Mouse (Mus musculus): Measurements from ENCODE around the gene Erbin. TPM values are rescaled to one million over a fixed set of nuclear protein-coding genes. Genes with fewer than 3 reads are reported as not detected.

Erbin gene
- polyA plus RNA-seq, 1 experiment from 2014 or later = 10.3 TPM

GRCm38 (mm10) chr13:103806210-103806851 is 114.0 kb downstream of the Erbin start:
- 40% methylated on average over 6 of the region's 6 CpGs for WGBS
- no peak for ATAC-seq (replicated peaks; ENCODE audit: insufficient number of reproducible peaks, insufficient read depth, low FRiP score, low read depth)
- peaks cover 14% of the 10 kb centered on the region for H3K4me1 ChIP-seq (replicated peaks)

GRCm38 (mm10) chr13:103803721-103804120 is 116.6 kb downstream of the Erbin start:
- no peak overlapping the region for H3K9ac ChIP-seq
- no peak for ATAC-seq (replicated peaks; ENCODE audit: insufficient number of reproducible peaks, insufficient read depth, low FRiP score, low read depth)
- H3K4me1 ChIP-seq (replicated peaks) = peaks cover 14% of the 10 kb centered on the region
- no peaks in the 10 kb centered on the region for H3K36me3 ChIP-seq
- no peak overlapping the region for H3K4me2 ChIP-seq
- 77% methylated on average over 5 of the region's 5 CpGs for WGBS
- no peaks in the 10 kb centered on the region for H3K27me3 ChIP-seq
- no peaks in the 10 kb centered on the region for H3K9me3 ChIP-seq (replicated peaks)
- no peak overlapping the region for H3K4me3 ChIP-seq
- no peak overlapping the region for H3K27ac ChIP-seq

More at GRCm38 (mm10) chr13:103806210-103806851, 114.0 kb downstream of the Erbin start:
- H3K4me2 ChIP-seq = no peak overlapping the region
- H3K4me3 ChIP-seq = no peak overlapping the region
- H3K9ac ChIP-seq = no peak overlapping the region
- no peaks in the 10 kb centered on the region for H3K36me3 ChIP-seq
- H3K27me3 ChIP-seq = no peaks in the 10 kb centered on the region
- H3K9me3 ChIP-seq (replicated peaks) = no peaks in the 10 kb centered on the region
- H3K27ac ChIP-seq = no peak overlapping the region; the same call in 1 of the 2 replicates

- 91% methylated on average over 1 of the region's 1 CpGs for WGBS
- Histone ChIP-seq H3K9ac (no peak overlapping the region), H3K27me3 (no peaks in the 10 kb centered on the region), H3K4me1 (replicated peaks) (peaks cover under 1% of the 10 kb centered on the region; the same call in 1 of the 2 replicates), H3K9me3 (replicated peaks) (no peaks in the 10 kb centered on the region), H3K4me2 (no peak overlapping the region), H3K4me3 (no peak overlapping the region), H3K27ac (no peak overlapping the region), H3K36me3 (no peaks in the 10 kb centered on the region)
- ATAC-seq (replicated peaks; ENCODE audit: insufficient number of reproducible peaks, insufficient read depth, low FRiP score, low read depth) = no peak
These were observed 119.3 kb downstream of the Erbin start for GRCm38 (mm10) chr13:103801021-103801420.

- ATAC-seq (replicated peaks; ENCODE audit: insufficient number of reproducible peaks, insufficient read depth, low FRiP score, low read depth) = no peak
- Histone ChIP-seq H3K9me3 (replicated peaks) (no peaks in the 10 kb centered on the region), H3K4me2 (no peak overlapping the region), H3K9ac (no peak overlapping the region), H3K36me3 (no peaks in the 10 kb centered on the region), H3K27me3 (no peaks in the 10 kb centered on the region), H3K4me3 (no peak overlapping the region), H3K4me1 (replicated peaks) (no peaks in the 10 kb centered on the region), H3K27ac (no peak overlapping the region)
- WGBS = 84% methylated on average over 9 of the region's 9 CpGs
These were observed 125.4 kb downstream of the Erbin start for GRCm38 (mm10) chr13:103794688-103795543.

- 29% methylated on average over 11 of the region's 11 CpGs for WGBS
- Histone ChIP-seq H3K36me3 (no peaks in the 10 kb centered on the region), H3K27me3 (no peaks in the 10 kb centered on the region), H3K4me1 (replicated peaks) (0 out of 2 replicates have a peak, but pooled peaks cover under 1% of the 10 kb centered on the region), H3K9ac (no peak overlapping the region), H3K4me3 (no peak overlapping the region), H3K4me2 (no peak overlapping the region), H3K9me3 (replicated peaks) (no peaks in the 10 kb centered on the region), H3K27ac (no peak overlapping the region)
- ATAC-seq (replicated peaks; ENCODE audit: insufficient number of reproducible peaks, insufficient read depth, low FRiP score, low read depth) = no peak
These were observed 140.3 kb downstream of the Erbin start for GRCm38 (mm10) chr13:103779922-103780585.

GRCm38 (mm10) chr13:103777126-103777525 is 143.2 kb downstream of the Erbin start:
- ATAC-seq (replicated peaks; ENCODE audit: insufficient number of reproducible peaks, insufficient read depth, low FRiP score, low read depth) = no peak
- H3K9me3 ChIP-seq (replicated peaks) = no peaks in the 10 kb centered on the region
- H3K36me3 ChIP-seq = no peaks in the 10 kb centered on the region
- H3K27me3 ChIP-seq = no peaks in the 10 kb centered on the region
- no peak overlapping the region for H3K4me2 ChIP-seq
- WGBS = 59% methylated on average over 8 of the region's 8 CpGs
- no peak overlapping the region for H3K27ac ChIP-seq
- H3K4me1 ChIP-seq (replicated peaks) = peaks cover 14% of the 10 kb centered on the region
- H3K4me3 ChIP-seq = no peak overlapping the region
- no peak overlapping the region for H3K9ac ChIP-seq

GRCm38 (mm10) chr13:103774119-103774757 is 146.1 kb downstream of the Erbin start, which contains the start of gene Srek1:
TSS of gene Srek1 (minus strand) at chr13:103774608.
- Histone ChIP-seq H3K36me3 (no peaks in the 10 kb centered on the region), H3K9me3 (replicated peaks) (no peaks in the 10 kb centered on the region), H3K9ac (peak within 1 kb of the TSS; percentile 82), H3K27ac (peak within 1 kb of the TSS; percentile 99), H3K4me1 (replicated peaks) (peaks cover 26% of the 10 kb centered on the region), H3K27me3 (no peaks in the 10 kb centered on the region), H3K4me3 (peak within 1 kb of the TSS; percentile 81), H3K4me2 (peak within 1 kb of the TSS; percentile 68)
- under 1% methylated on average over 81 of the region's 81 CpGs for WGBS
- peak; percentile 96 for ATAC-seq (replicated peaks; ENCODE audit: insufficient number of reproducible peaks, insufficient read depth, low FRiP score, low read depth)

GRCm38 (mm10) chr13:103773407-103774118 is 146.8 kb downstream of the Erbin start:
- H3K9ac ChIP-seq = peak overlapping the region; percentile 82
- H3K27ac ChIP-seq = peak overlapping the region; percentile 99
- peak overlapping the region; percentile 81 for H3K4me3 ChIP-seq
- WGBS = 1% methylated on average over 36 of the region's 36 CpGs
- peak; percentile 57 for ATAC-seq (replicated peaks; ENCODE audit: insufficient number of reproducible peaks, insufficient read depth, low FRiP score, low read depth)
- peak overlapping the region; percentile 68 for H3K4me2 ChIP-seq
- no peaks in the 10 kb centered on the region for H3K36me3 ChIP-seq
- peaks cover 26% of the 10 kb centered on the region for H3K4me1 ChIP-seq (replicated peaks)
- no peaks in the 10 kb centered on the region for H3K27me3 ChIP-seq
- H3K9me3 ChIP-seq (replicated peaks) = no peaks in the 10 kb centered on the region

- H3K9ac ChIP-seq = 0 out of 2 replicates have a peak overlapping the region, but pooled peaks have one; percentile 82
- no peaks in the 10 kb centered on the region for H3K36me3 ChIP-seq
- WGBS = 26% methylated on average over 5 of the region's 5 CpGs
- no peak for ATAC-seq (replicated peaks; ENCODE audit: insufficient number of reproducible peaks, insufficient read depth, low FRiP score, low read depth)
- peak overlapping the region; percentile 81 for H3K4me3 ChIP-seq
- no peaks in the 10 kb centered on the region for H3K9me3 ChIP-seq (replicated peaks)
- H3K27me3 ChIP-seq = no peaks in the 10 kb centered on the region
- H3K27ac ChIP-seq = peak overlapping the region; percentile 99
- H3K4me1 ChIP-seq (replicated peaks) = peaks cover 26% of the 10 kb centered on the region
- H3K4me2 ChIP-seq = peak overlapping the region; percentile 68
These were observed 147.4 kb downstream of the Erbin start for GRCm38 (mm10) chr13:103772917-103773316.

- Histone ChIP-seq H3K9me3 (replicated peaks) (no peaks in the 10 kb centered on the region), H3K4me2 (no peak overlapping the region), H3K4me1 (replicated peaks) (peaks cover 26% of the 10 kb centered on the region), H3K4me3 (no peak overlapping the region), H3K36me3 (peaks cover 8% of the 10 kb centered on the region; the same call in 1 of the 2 replicates), H3K9ac (no peak overlapping the region), H3K27ac (no peak overlapping the region), H3K27me3 (no peaks in the 10 kb centered on the region)
- no peak for ATAC-seq (replicated peaks; ENCODE audit: insufficient number of reproducible peaks, insufficient read depth, low FRiP score, low read depth)
These were observed 149.5 kb downstream of the Erbin start for GRCm38 (mm10) chr13:103770821-103771220.
